Mouse (Mus musculus): ENCODE data around the gene D330020A13Rik.

DNA sequence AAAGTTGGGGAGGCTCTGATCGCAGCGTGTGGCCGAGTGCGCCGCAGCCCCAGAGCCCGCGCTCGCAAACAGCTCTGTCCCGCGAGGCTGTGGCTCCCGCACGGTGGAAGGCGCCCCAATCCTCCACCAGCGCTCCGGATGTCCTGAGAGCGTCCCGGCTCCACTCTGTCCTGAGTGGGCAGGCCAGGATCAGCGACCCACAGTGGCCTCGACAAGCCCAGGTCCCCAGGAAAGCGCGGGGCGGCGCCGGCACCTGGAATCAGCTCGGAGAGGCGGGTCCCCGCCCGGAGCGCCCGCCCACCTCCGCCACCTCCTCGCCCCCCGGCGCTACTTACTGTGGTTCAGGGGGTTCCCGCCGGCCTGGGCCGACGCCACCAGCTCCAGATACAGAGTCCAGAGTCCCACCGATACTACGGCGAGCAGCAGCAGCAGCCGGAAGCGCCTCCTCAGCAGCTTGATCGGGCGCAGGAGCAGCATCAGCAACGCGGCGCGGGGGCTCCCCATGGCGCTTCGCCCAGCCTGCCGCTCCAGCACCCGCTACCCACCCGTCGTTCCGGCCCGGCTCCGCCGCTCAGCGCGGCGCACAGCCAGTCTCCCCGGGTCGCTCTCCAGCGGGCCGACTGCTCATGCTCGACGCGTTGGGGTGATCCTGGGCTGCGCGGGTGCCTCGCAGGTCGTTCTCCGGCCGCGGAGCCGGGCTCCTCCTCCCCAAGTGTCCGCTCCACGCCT lies at the start of gene D330020A13Rik, which contains the start of gene B4galnt3:
- TF ChIP-seq CTCF (IDR thresholded peaks at IDR 0.05; ENCODE audit: control insufficient read depth, insufficient read depth, insufficient read length), result no peak
- TF ChIP-seq USF1 (IDR thresholded peaks at IDR 0.05; ENCODE audit: low read depth), result no peak
- TF ChIP-seq MYOD1 (IDR thresholded peaks at IDR 0.05; ENCODE audit: control insufficient read depth, insufficient read length, low read depth), result no peak
- TF ChIP-seq MYOG (IDR thresholded peaks at IDR 0.05; ENCODE audit: control insufficient read depth, extremely low read depth, insufficient read length), result no peak
- TF ChIP-seq CEBPB (IDR thresholded peaks at IDR 0.05; ENCODE audit: low read depth), result no peak
- no peak for TF ChIP-seq MAX (IDR thresholded peaks at IDR 0.05)
